Mouse (Mus musculus) liver (tissue): ENCODE data around the gene Epb41l3.
A peak's percentile ranks its signal among the peaks of the same experiment; 100 is the strongest.

Experiments
- DNase-seq: peaks from one replicate; pipeline ENCODE4 v3.0.0-alpha.2; 2020; ENCODE audit warnings: mixed read lengths

Gene Epb41l3

DNA sequence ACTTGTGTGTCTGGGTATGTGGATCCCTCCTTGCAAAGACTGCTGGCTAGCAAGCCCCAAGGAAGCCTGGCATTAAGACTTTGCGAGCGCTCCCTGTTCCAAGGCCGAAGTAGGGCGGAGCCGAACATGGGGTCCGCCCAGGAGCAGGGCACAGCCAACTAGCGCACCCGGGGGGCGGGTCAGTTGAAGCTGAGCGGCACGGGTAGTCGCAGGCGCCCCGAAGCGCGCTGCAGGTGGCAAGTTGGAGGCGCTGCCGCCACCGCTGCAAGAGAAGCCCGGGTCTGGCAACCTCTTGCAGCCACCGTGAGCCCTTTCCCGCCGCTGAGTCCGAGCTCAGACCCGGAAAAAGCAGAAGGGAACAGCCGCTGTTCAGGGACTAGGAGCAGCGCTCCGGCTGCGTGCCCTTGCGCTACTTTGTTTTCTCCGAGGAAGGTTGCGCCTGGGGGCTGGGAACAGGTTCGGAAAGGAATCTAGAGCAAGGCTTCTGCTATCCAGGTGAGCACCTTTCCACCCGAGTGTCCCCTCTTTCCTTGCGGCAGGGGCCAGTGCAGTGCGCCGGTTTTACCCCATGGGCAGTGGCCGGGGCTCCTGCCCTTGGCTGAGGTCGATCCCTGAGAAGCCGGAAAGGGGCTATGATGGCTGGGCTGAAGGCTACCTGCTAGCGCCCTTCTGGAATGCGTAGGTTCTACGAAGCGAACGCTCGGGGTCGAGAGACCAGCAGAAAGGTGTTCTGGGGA lies at the start of gene Epb41l3:
TSS of gene Epb41l3 (plus strand) at position 183 of the 737 bp plus-strand sequence.
- DNase-seq: peak; percentile 61

DNA sequence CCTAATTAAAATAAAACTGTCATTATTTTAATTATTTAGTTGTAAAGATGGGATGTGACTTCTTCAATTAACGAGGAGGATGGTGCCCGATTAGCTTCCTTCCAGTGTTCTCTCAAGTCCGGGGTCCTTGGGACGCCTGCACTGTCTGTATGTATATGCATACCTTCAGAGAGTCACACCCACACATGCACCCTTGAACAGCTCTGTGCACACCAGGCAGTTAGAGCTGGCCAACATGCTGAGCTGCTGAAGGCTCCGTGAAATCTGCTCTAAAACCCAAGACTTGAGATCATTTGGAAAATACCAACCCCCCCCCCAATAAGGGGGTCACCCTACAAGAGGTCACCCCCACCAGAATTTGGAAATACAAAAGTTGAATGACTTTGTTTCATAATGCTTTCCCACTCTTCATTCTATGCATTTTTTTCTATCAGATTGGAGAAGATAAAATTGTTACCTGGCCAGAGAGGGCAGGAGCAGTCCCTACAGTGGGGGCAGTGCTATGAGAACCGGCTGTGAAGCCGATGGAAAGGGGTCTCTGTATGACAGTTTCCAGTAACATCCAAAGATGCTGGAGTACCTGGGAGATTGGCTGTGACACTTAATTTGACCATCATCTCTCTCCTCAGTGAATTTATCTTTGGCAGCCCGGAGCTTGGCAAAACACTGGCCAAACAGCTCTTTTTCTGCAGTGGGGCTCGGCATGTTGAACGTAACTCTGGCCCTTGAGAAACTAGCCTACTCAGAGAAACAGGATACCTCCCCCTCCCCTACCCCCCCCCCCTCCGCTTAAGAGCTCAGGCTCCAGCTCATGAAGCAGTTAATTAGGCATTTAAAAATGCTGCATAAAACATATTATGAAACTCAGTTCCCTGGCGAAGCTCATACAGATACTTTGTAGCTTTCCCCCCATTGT lies 36.5 kb upstream of the Epb41l3 start:
- DNase-seq: no peak

GRCm38 (mm10) chr17:69041516-69041915 lies 34.0 kb upstream of the Epb41l3 start:
- DNase-seq: no peak

- DNase-seq: no peak
Observed at GRCm38 (mm10) chr17:69048826-69049225, 26.7 kb upstream of the Epb41l3 start.

DNA sequence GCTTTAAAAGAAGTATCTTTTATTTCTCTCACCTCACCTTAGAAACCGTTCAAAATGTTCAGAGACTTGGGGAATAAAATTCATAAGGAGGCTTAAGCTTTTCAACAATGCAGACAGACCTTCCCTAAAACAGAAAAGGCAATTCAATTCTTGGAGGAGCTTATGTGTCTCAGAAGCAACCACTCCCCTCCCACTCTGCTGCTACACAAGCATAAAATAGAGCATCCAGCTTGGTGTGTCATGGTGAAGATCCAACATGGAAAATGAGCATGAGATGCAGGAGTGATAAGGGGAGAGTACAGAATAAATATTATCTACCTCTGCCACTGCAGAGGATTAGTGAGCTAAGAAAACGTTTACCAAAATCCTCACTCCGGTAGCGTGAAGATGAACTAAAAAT lies 21.5 kb upstream of the Epb41l3 start:
- DNase-seq: no peak

GRCm38 (mm10) chr17:69059760-69060159 lies 15.7 kb upstream of the Epb41l3 start:
- no peak for DNase-seq

- no peak for DNase-seq
Observed at GRCm38 (mm10) chr17:69060388-69060787, 15.1 kb upstream of the Epb41l3 start.

DNA sequence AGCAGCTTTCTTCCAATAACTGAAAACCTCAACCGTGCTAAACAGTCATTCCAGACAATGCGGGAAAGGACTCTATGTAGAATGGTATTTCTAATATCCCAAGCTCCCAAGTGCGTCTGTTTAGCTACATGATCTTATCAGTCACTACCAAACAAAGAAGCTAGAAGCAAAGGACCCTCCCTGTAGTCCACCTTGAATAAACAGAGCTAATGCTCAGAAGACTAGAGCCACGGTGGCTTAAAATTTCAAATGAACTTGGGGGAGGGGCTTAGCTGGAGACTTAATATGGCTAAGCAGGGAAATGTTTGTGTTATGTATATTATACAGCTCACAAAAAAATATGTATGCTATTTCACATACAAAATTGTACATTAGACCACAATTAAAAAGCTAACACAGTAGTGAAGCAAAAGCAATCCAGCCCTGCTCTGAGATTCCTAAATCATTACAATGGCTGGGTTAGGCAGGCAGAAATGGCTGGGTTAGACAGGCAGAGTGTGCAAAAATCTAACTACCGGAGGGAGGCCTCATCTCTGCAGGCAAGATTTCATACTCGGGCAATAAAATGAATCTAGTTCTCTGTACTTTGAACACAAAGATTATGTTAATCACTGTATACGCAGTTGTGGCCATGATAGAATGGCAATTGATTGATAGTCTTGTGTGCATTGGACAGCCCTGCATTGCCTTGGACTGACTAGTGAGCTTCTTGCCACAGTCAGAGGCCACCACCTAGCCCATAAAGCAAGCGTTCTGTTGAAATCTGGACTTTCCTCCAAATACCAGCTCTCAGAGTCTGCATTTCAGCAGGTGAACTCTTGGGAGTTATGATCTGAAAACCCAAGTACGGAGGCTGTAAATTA lies 13.4 kb upstream of the Epb41l3 start:
- no peak for DNase-seq

- no peak for DNase-seq
Observed at GRCm38 (mm10) chr17:69067937-69068739, 7.3 kb upstream of the Epb41l3 start.

GRCm38 (mm10) chr17:69074095-69074494 lies 1.4 kb upstream of the Epb41l3 start:
- DNase-seq: no peak

DNA sequence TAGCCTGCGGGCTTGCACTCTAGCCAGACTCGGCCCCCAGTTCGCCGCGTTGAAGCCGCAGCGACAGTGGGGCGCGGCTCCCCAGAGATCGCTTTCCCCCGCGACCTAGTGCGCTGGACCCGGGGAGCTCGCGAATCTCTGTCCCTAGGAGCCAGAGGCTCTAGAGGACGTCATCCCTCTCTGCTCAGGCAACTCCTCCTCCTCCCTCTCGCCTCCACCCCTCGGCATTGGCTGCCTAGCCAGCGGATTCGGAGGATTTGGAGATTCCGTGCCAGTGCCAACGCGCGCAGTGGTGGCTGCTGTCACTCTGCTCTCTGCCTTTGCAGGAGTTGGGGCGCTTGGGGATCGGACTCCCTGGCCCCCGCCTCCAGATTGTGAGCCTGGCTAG lies 749 bp downstream of the Epb41l3 start:
- DNase-seq: peak; percentile 3

DNA sequence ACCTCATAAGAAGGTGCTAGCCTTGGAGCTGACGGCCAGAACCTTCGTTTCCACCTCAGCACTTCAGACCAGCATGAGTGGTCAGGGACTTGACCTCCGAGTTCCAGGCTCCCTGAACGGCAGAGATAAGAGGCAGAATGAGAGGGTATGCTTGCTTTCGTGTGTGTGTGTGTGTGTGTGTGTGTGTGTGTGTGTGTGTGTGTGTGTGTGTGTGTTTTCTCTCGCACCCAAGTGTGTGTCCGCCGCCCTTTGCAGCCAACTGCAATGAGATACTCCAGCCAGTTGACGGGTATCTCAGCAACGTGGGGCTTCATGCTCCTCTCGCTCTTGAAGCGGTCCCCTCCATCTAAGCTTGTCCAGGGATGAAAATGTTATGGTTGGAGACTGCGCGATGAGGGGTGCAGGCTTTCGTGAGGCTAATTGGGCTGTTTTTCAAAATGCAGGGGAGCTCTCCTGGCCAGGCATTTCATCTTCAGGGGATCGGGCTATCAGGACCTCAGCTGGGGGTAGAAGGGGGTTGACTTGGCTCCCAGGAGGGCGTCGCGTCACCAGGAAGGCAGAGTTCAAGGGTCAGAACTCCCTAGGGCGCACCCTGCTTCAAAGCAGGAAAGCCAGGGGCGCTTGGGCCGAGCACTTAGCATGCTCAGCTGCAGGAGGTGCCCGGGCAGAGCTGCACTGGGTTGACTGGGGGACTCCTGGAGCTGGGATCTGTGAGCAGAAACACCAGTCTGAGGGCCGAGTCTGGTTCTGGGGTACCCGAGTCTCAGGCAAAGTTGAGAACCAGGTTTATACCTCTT lies 1.5 kb downstream of the Epb41l3 start:
- DNase-seq: no peak

- DNase-seq: no peak
Observed at GRCm38 (mm10) chr17:69077544-69077920, 2.0 kb downstream of the Epb41l3 start.

GRCm38 (mm10) chr17:69082316-69082715 lies 6.8 kb downstream of the Epb41l3 start:
- no peak for DNase-seq

DNA sequence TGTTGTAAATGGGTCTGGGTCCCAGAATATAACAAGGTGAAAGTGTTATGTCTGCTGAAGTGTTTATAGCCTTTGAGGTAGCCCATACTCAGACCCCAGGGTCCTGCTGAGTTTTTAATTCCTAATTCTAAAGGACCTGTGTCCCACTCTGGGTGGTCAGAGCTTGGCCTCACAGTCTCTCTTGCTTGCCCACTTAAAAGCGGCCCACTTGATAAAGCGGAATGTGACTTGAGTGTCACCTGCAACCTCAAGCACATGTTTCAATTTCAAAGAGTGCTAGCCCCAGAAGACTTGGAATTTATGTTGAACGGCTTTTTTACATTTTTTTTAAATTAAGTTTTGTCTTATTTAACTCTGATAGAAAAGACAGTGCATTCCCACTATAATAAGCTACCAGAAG lies 16.1 kb downstream of the Epb41l3 start:
- no peak for DNase-seq

DNA sequence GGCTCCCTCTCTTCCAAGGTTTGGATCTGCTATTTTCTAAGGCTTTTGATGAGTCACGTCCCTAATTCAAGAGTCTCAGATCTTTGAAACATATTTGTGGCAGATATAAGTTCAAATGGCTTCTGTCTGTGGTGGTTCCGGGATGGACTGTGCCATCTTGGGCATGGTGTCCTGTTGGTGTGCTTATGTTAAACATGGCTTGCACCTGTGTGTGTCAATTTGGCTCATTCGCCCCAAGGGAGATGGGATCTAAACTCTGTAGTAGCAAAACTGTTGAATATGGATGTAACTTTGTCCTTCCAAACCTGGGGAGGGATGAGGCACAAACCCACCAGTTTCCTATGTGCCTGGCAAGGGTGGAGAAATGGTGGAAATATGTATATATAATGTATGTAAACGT lies 21.6 kb downstream of the Epb41l3 start:
- no peak for DNase-seq

DNA sequence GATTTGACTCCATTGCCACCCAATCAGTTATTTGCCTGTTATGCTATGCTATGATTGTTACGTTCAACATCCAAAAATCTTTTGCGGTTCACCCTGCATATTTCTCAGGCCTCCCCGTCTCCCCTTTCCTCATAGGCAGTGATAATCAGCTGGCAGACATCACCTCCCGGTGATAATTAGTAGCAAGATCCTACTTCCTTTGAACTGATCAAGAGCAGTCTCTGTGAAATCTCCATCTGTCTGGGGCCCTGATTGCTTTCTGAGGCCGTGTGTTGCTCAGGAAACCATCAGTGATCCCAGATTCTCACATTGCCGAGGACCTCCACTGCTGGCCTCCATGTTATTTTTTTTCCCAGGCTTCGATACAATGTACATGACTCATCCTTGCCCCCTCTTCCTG lies 22.5 kb downstream of the Epb41l3 start:
- DNase-seq: no peak

- DNase-seq: no peak
Observed at GRCm38 (mm10) chr17:69103326-69103725, 27.8 kb downstream of the Epb41l3 start.

- DNase-seq: no peak
Observed at GRCm38 (mm10) chr17:69105035-69105798, 29.7 kb downstream of the Epb41l3 start.

DNA sequence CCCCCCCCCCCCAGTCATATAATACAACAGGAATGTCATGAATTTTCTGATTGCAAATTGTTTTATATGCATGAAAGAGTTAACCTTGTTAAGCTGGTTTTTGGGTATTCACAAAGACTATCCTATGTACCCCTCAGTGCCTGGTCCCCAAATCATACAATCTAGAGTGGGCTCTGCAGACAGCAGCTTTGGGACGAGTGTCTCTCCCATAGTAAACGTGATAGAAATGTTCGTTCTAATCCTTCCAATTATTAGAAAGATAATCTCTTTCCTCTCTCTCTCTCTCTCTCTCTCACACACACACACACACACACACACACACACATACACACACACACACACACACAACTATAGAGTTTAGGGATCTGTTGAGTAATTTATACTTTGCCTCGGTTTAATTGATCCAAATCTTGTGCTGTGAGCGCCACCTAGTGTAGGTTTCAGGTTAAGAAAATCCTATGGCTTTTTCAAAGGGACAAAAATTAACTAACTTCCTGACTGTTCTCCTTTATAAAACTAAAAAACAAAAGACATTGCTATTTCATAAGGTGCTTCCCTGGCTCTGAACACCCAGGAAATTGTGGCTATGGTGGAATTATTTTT lies 30.4 kb downstream of the Epb41l3 start:
- peak; percentile 19 for DNase-seq
